ENCODE assay signal across 8 mouse cellular contexts in the genomic region with DNA sequence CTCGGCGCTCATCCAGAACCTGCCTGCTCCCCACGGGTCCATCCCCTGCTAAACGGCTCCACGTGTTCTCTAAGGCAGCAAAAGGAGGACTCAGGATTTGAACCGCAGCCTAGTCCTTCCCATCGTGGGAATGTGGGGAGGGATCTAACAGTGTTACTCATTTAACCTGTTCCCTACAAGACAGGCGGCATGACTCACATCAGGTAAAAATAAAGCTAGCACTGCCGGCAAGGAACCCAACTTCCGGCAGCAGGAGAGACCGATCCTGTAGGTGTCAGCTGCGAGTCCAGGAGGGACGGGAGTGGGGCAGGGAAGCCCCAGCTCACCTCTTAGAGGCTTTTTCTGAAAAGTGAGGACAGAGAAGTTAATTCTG. TPM values are rescaled to one million over a fixed set of nuclear protein-coding genes. Genes with fewer than 3 reads are reported as not detected.
DNase-seq lines count a peak whose midpoint lies in the region; ATAC-seq lines count a peak whose summit lies in the region.

No protein-coding gene starts in this region.

- H3K27ac ChIP-seq in hindbrain, embryonic 10.5 days, result no peak overlapping the region
- H3K27ac ChIP-seq in midbrain, embryonic 11.5 days (ENCODE audit: low read depth, low read length), result no peak overlapping the region

- DNase-seq in adrenal gland, postnatal 36 days, result peak; percentile 5 to 25
- DNase-seq in adrenal gland, postnatal 25 days, result no peak
- peak; percentile 77 for DNase-seq in brain, adult 2 months (ENCODE audit: low read depth, low spot score)
- DNase-seq in hindbrain, embryonic 10.5 days (ENCODE audit: low spot score), result no peak
- DNase-seq in left cerebral cortex, postnatal 25 days (ENCODE audit: low spot score in 2 of 2), result peak; percentile 31 to 85
- peak; percentile 82 for DNase-seq in midbrain, embryonic 11.5 days (ENCODE audit: low spot score, missing footprints)
- peak; percentile 58 to 60 for DNase-seq in urinary bladder, postnatal 36 days (ENCODE audit: low spot score in 2 of 2)
- DNase-seq in cerebellum, adult 18-20 months, result no peak

- peak overlapping the region; percentile 50 for H3K4me3 ChIP-seq in hindbrain, embryonic 10.5 days
- H3K4me3 ChIP-seq in midbrain, embryonic 11.5 days (ENCODE audit: low read depth, low read length), result peak overlapping the region; percentile 19

- peaks cover 43% of the 10 kb centered on the region for H3K27me3 ChIP-seq in hindbrain, embryonic 10.5 days (ENCODE audit: insufficient read depth, poor library complexity, severe bottlenecking)
- no peaks in the 10 kb centered on the region; the same call in 1 of the 2 replicates for H3K27me3 ChIP-seq in midbrain, embryonic 11.5 days (ENCODE audit: control insufficient read depth, insufficient read depth, low read length)

- peaks cover 35% of the 10 kb centered on the region for H3K4me1 ChIP-seq in hindbrain, embryonic 10.5 days (replicated peaks)
- peaks cover 12% of the 10 kb centered on the region; the same call in 1 of the 2 replicates for H3K4me1 ChIP-seq in midbrain, embryonic 11.5 days (ENCODE audit: control insufficient read depth, insufficient read depth, low read length)

- 19% methylated on average over 13 of the region's 13 CpGs for WGBS in hindbrain, embryonic 10.5 days
- WGBS in midbrain, embryonic 11.5 days, result 25% methylated on average over 13 of the region's 13 CpGs

- no peaks in the 10 kb centered on the region for H3K36me3 ChIP-seq in hindbrain, embryonic 10.5 days
- H3K36me3 ChIP-seq in midbrain, embryonic 11.5 days (ENCODE audit: control insufficient read depth, insufficient read depth, low read length), result no peaks in the 10 kb centered on the region

- H3K9me3 ChIP-seq in hindbrain, embryonic 10.5 days, result peaks cover 6% of the 10 kb centered on the region
- no peaks in the 10 kb centered on the region for H3K9me3 ChIP-seq in midbrain, embryonic 11.5 days (ENCODE audit: control insufficient read depth, low read length)

- intact Hi-C loops in left cerebral cortex, postnatal 25 days (cut with DNase I), result loop anchor here (5.0 kb wide), 1 partner anchor 86 kb away; a partner anchor contains a TSS

- peak overlapping the region; percentile 45 for H3K4me2 ChIP-seq in midbrain, embryonic 11.5 days

- ATAC-seq in midbrain, embryonic 11.5 days (ENCODE audit: low FRiP score), result no peak

- H3K9ac ChIP-seq in midbrain, embryonic 11.5 days (ENCODE audit: low read length), result no peak overlapping the region

RNA-seq across cellular contexts. Expression of a gene that starts 0.7 kb away (rescaled TPM):
- total RNA-seq in adrenal gland, postnatal 36 days (2021), result not detected
- total RNA-seq in adrenal gland, postnatal 25 days (2021), result not detected in 2 replicates
- 0.71 and 1.1 TPM in 2 replicates for polyA plus RNA-seq in hindbrain, embryonic 10.5 days (2016; fragmentation: Nextera tagmentation; extraction: Ambion mirVana)
- total RNA-seq in left cerebral cortex, postnatal 25 days (2021), result 1 to 10 TPM; 7.3 to 9.9 TPM
- 0.11 and 0.22 TPM in 2 replicates for polyA plus RNA-seq in midbrain, embryonic 11.5 days (2014; fragmentation: Nextera tagmentation; extraction: Ambion mirVana)

RNA-seq across cellular contexts. Expression of a gene that starts 16.3 kb away (rescaled TPM):
- total RNA-seq in adrenal gland, postnatal 36 days (2021), result not detected
- total RNA-seq in adrenal gland, postnatal 25 days (2021), result not detected in 2 replicates
- polyA plus RNA-seq in hindbrain, embryonic 10.5 days (2016; fragmentation: Nextera tagmentation; extraction: Ambion mirVana), result 1.1 and 2.8 TPM in 2 replicates
- not detected for total RNA-seq in left cerebral cortex, postnatal 25 days (2021)
- polyA plus RNA-seq in midbrain, embryonic 11.5 days (2014; fragmentation: Nextera tagmentation; extraction: Ambion mirVana), result 0.42 and 0.46 TPM in 2 replicates

RNA-seq across cellular contexts. Expression of a gene that starts 53.3 kb away (rescaled TPM):
- total RNA-seq in adrenal gland, postnatal 36 days (2021), result 10 to 100 TPM; 31.9 to 61.4 TPM
- total RNA-seq in adrenal gland, postnatal 25 days (2021), result 36.3 and 44.4 TPM in 2 replicates
- polyA plus RNA-seq in hindbrain, embryonic 10.5 days (2016; fragmentation: Nextera tagmentation; extraction: Ambion mirVana), result 16.0 and 19.5 TPM in 2 replicates
- total RNA-seq in left cerebral cortex, postnatal 25 days (2021), result 1 to 10 TPM; 8.2 to 9.5 TPM
- polyA plus RNA-seq in midbrain, embryonic 11.5 days (2014; fragmentation: Nextera tagmentation; extraction: Ambion mirVana), result 9.1 and 9.5 TPM in 2 replicates

Comparison
In these comparisons a context has a peak if more than half of its experiments do, and no peak if none do; other contexts are left out.
1. DNase-seq: peak in adrenal gland, postnatal 36 days (2 of 2), brain, adult 2 months (single experiment), left cerebral cortex, postnatal 25 days (2 of 2), midbrain, embryonic 11.5 days (single experiment) and urinary bladder, postnatal 36 days (2 of 2); none in adrenal gland, postnatal 25 days (single experiment), hindbrain, embryonic 10.5 days (single experiment) and cerebellum, adult 18-20 months (0 of 2).